Mouse (Mus musculus) gastrocnemius, postnatal 25 days (tissue): ENCODE measurements at regions not wholly inside any gene's neighbourhood (a gene's known extent, or its start where the extent isn't known, plus 50 kb on each side); places are given as distances from the start of the nearest gene placed in this dataset.
"Not testable (repeated sequence)": the region's sequence is repeated elsewhere in the genome, so short reads cannot be mapped to it uniquely, and the experiment has no call there.

Experiments
- DNase-seq: peaks from one replicate; pipeline ENCODE4 v3.0.0; 2022

- DNase-seq: no peak
Observed at GRCm38 (mm10) chr2:72616412-72616811, 140.5 kb downstream of the Cdca7 start.

- no peak for DNase-seq
Observed at GRCm38 (mm10) chr2:72619446-72619845, 143.5 kb downstream of the Cdca7 start.

- DNase-seq: no peak
Observed at GRCm38 (mm10) chr2:72620182-72620652, 144.3 kb downstream of the Cdca7 start.

GRCm38 (mm10) chr2:72627915-72628314 is 152.0 kb downstream of the Cdca7 start:
- no peak for DNase-seq

- DNase-seq: no peak
Observed at GRCm38 (mm10) chr2:72628626-72629470, 152.9 kb downstream of the Cdca7 start.

GRCm38 (mm10) chr2:72629691-72630461 is 153.9 kb downstream of the Cdca7 start:
- no peak for DNase-seq

GRCm38 (mm10) chr2:72637881-72638620 is 162.1 kb downstream of the Cdca7 start:
- no peak for DNase-seq

- DNase-seq: no peak
Observed at GRCm38 (mm10) chr2:72639022-72639421, 163.1 kb downstream of the Cdca7 start.

GRCm38 (mm10) chr2:72641228-72641627 is 165.3 kb downstream of the Cdca7 start:
- no peak for DNase-seq

- no peak for DNase-seq
Observed at GRCm38 (mm10) chr2:72644151-72644843, 168.3 kb downstream of the Cdca7 start.

- no peak for DNase-seq
Observed at GRCm38 (mm10) chr2:72647642-72648041, 171.7 kb downstream of the Cdca7 start.

- no peak for DNase-seq
Observed at GRCm38 (mm10) chr2:72648294-72648693, 172.3 kb downstream of the Cdca7 start.

GRCm38 (mm10) chr2:72655864-72656263 is 179.9 kb downstream of the Cdca7 start:
- no peak for DNase-seq

GRCm38 (mm10) chr2:72657101-72657920 is 181.4 kb downstream of the Cdca7 start:
- no peak for DNase-seq

GRCm38 (mm10) chr2:72662396-72662795 is 186.4 kb downstream of the Cdca7 start:
- DNase-seq: no peak

GRCm38 (mm10) chr2:72662979-72663780 is 187.2 kb downstream of the Cdca7 start:
- DNase-seq: no peak

- DNase-seq: not testable (repeated sequence)
Observed at GRCm38 (mm10) chr2:72667396-72667795, 191.4 kb downstream of the Cdca7 start.

GRCm38 (mm10) chr2:72672908-72673901 is 197.2 kb downstream of the Cdca7 start:
- DNase-seq: no peak

- peak; percentile 71 for DNase-seq
Observed at GRCm38 (mm10) chr2:72674229-72674628, 198.3 kb downstream of the Cdca7 start.
